ENCODE assay signal across 8 mouse cellular contexts in genomic region chr10:75373655-75374351, GRCm38 (mm10). TPM values are rescaled to one million over a fixed set of nuclear protein-coding genes. Genes with fewer than 3 reads are reported as not detected.
A peak's percentile ranks its signal among the peaks of the same experiment; 100 is the strongest.
DNase-seq lines count a peak whose midpoint lies in the region; ATAC-seq and TF ChIP-seq lines count a peak whose summit lies in the region.
"Not testable (repeated sequence)": the region's sequence is repeated elsewhere in the genome, so short reads cannot be mapped to it uniquely, and the experiment has no call there.

No protein-coding gene starts in this region.

- not testable (repeated sequence) for TF ChIP-seq POLR2A in cerebellum, adult 2 months (IDR thresholded peaks at IDR 0.05; ENCODE audit: borderline replicate concordance, insufficient read depth, low read length)

- DNase-seq in 416B (ENCODE audit: low read depth) = peak; percentile 39
- DNase-seq in cerebellum, adult 2 months = peak; percentile 36 to 51
- DNase-seq in heart, adult 9 months (ENCODE audit: low spot score in 2 of 2) = peak; percentile 73 to 84
- DNase-seq in kidney, postnatal 14 days = peak; percentile 32
- DNase-seq in retina, postnatal 1 day = peak; percentile 12

- H3K4me1 ChIP-seq in cerebellum, adult 2 months (ENCODE audit: control insufficient read depth, insufficient read depth, low read length); forebrain, embryonic 16.5 days (replicated peaks; ENCODE audit: control insufficient read depth, insufficient read depth, low read length); hindbrain, embryonic 15.5 days (replicated peaks); lung, embryonic 16.5 days (replicated peaks; ENCODE audit: control insufficient read depth, insufficient read depth, low read length): not testable (repeated sequence)

- peak; percentile 92 for ATAC-seq in forebrain, embryonic 16.5 days
- peak; percentile 54; the same call in 1 of the 2 replicates for ATAC-seq in hindbrain, embryonic 15.5 days (ENCODE audit: low FRiP score, low read depth)
- ATAC-seq in lung, embryonic 16.5 days (ENCODE audit: low read depth) = peak; percentile 89

- WGBS in cerebellum, adult 2 months = 10% methylated on average over 15 of the region's 19 CpGs
- WGBS in forebrain, embryonic 16.5 days = 66% methylated on average over 11 of the region's 19 CpGs
- 67% methylated on average over 13 of the region's 19 CpGs for WGBS in hindbrain, embryonic 15.5 days
- WGBS in lung, embryonic 16.5 days = 27% methylated on average over 12 of the region's 19 CpGs

- H3K27me3 ChIP-seq in cerebellum, adult 2 months (ENCODE audit: control insufficient read depth, insufficient read depth, low read length); forebrain, embryonic 16.5 days (replicated peaks; ENCODE audit: control insufficient read depth, insufficient read depth, low read length); hindbrain, embryonic 15.5 days; lung, embryonic 16.5 days (ENCODE audit: control insufficient read depth, insufficient read depth, low read depth, low read length): not testable (repeated sequence)

- H3K27ac ChIP-seq in cerebellum, adult 2 months (ENCODE audit: insufficient read depth, low read length) = peak overlapping the region; percentile 39; the same call in 1 of the 2 replicates
- H3K27ac ChIP-seq in forebrain, embryonic 16.5 days (ENCODE audit: low read length); hindbrain, embryonic 15.5 days (replicated peaks): not testable (repeated sequence)
- H3K27ac ChIP-seq in lung, embryonic 16.5 days (ENCODE audit: low read length) = peak overlapping the region; percentile 65; the same call in 1 of the 2 replicates

- not testable (repeated sequence) for H3K36me3 ChIP-seq in forebrain, embryonic 16.5 days (ENCODE audit: control insufficient read depth, insufficient read depth); hindbrain, embryonic 15.5 days; lung, embryonic 16.5 days (ENCODE audit: control insufficient read depth, insufficient read depth, low read length)

- not testable (repeated sequence) for H3K9me3 ChIP-seq in forebrain, embryonic 16.5 days (ENCODE audit: control insufficient read depth, low read length); hindbrain, embryonic 15.5 days; lung, embryonic 16.5 days (ENCODE audit: control insufficient read depth, low read length)

- not testable (repeated sequence) for H3K4me2 ChIP-seq in forebrain, embryonic 16.5 days (ENCODE audit: low read length); hindbrain, embryonic 15.5 days; lung, embryonic 16.5 days (ENCODE audit: low read depth, low read length)

- not testable (repeated sequence) for TF ChIP-seq CTCF in cerebellum, adult 2 months (IDR thresholded peaks at IDR 0.05; ENCODE audit: borderline replicate concordance, insufficient read depth, low read depth, low read length)

- H3K4me3 ChIP-seq in cerebellum, adult 2 months (replicated peaks; ENCODE audit: insufficient read depth, low read depth, low read length); forebrain, embryonic 16.5 days (replicated peaks; ENCODE audit: low read length); hindbrain, embryonic 15.5 days; lung, embryonic 16.5 days (ENCODE audit: low read length): not testable (repeated sequence)

- H3K9ac ChIP-seq in forebrain, embryonic 16.5 days (replicated peaks; ENCODE audit: low read depth, low read length); hindbrain, embryonic 15.5 days; lung, embryonic 16.5 days (ENCODE audit: low read length): not testable (repeated sequence)

RNA-seq across cellular contexts. Expression of gene Upb1, which starts 27.1 kb away (rescaled TPM):
- 0.20 and 0.33 TPM in 2 replicates for polyA plus RNA-seq in cerebellum, adult 2 months (2012; rRNA removed)
- 0.10 TPM in 1 of 2 replicates, not detected in the other for polyA plus RNA-seq in forebrain, embryonic 16.5 days (2015; fragmentation: Nextera tagmentation; extraction: Ambion mirVana)
- 0.47 and 0.49 TPM in 2 replicates for polyA plus RNA-seq in hindbrain, embryonic 15.5 days (2015; fragmentation: Nextera tagmentation; extraction: Ambion mirVana)
- polyA plus RNA-seq in lung, embryonic 16.5 days (2015; fragmentation: Nextera tagmentation; extraction: Ambion mirVana) = 0.44 and 1.6 TPM in 2 replicates

RNA-seq across cellular contexts. Expression of gene Adora2a, which starts 57.1 kb away (rescaled TPM):
- 2.5 and 3.1 TPM in 2 replicates for polyA plus RNA-seq in cerebellum, adult 2 months (2012; rRNA removed)
- 9.9 and 11.7 TPM in 2 replicates for polyA plus RNA-seq in forebrain, embryonic 16.5 days (2015; fragmentation: Nextera tagmentation; extraction: Ambion mirVana)
- polyA plus RNA-seq in hindbrain, embryonic 15.5 days (2015; fragmentation: Nextera tagmentation; extraction: Ambion mirVana) = 3.5 and 4.1 TPM in 2 replicates
- 8.9 and 9.2 TPM in 2 replicates for polyA plus RNA-seq in lung, embryonic 16.5 days (2015; fragmentation: Nextera tagmentation; extraction: Ambion mirVana)

Comparison
In these comparisons a context has a peak if more than half of its experiments do, and no peak if none do; other contexts are left out.
1. DNase-seq: peak in every context shown above with its lines; median percentile 78 in heart, adult 9 months; 44 in cerebellum, adult 2 months; 39 in 416B; 32 in kidney, postnatal 14 days; 12 in retina, postnatal 1 day.